Mouse (Mus musculus): ENCODE results near the gene Rhox12. TPM values are rescaled to one million over a fixed set of nuclear protein-coding genes. Genes with fewer than 3 reads are reported as not detected.

Rhox12 gene
- polyA plus RNA-seq (2014; fragmentation: Nextera tagmentation; extraction: Ambion mirVana), result not detected in 2 replicates

GRCm38 (mm10) chrX:38110807-38111206, at the start of gene Rhox12:
Gene Rhox12 (minus strand): TSS chrX:38110907.
- Histone ChIP-seq H3K4me1 (replicated peaks; ENCODE audit: control insufficient read depth, insufficient read depth, low read length) (no peaks in the 10 kb centered on the region), H3K27ac (ENCODE audit: low read depth, low read length) (no peak within 1 kb of the TSS), H3K4me2 (no peak within 1 kb of the TSS), H3K9ac (ENCODE audit: low read depth, low read length) (no peak within 1 kb of the TSS), H3K4me3 (ENCODE audit: low read depth, low read length) (no peak within 1 kb of the TSS), H3K9me3 (ENCODE audit: control insufficient read depth, low read length) (no peaks in the 10 kb centered on the region), H3K27me3 (replicated peaks; ENCODE audit: control insufficient read depth, insufficient read depth, low read length) (no peaks in the 10 kb centered on the region), H3K36me3 (ENCODE audit: control insufficient read depth, insufficient read depth, low read length) (no peaks in the 10 kb centered on the region)
- WGBS, result 69% methylated on average over 4 of the region's 4 CpGs
- no peak for ATAC-seq (replicated peaks; ENCODE audit: low FRiP score)
- DNase-seq (ENCODE audit: low spot score), result no peak

GRCm38 (mm10) chrX:38159097-38159496, 48.4 kb upstream of the Rhox12 start:
- no peak for DNase-seq (ENCODE audit: low spot score)
- no peaks in the 10 kb centered on the region for H3K9me3 ChIP-seq (ENCODE audit: control insufficient read depth, low read length)
- no peak overlapping the region for H3K9ac ChIP-seq (ENCODE audit: low read depth, low read length)
- ATAC-seq (replicated peaks; ENCODE audit: low FRiP score), result no peak
- H3K4me3 ChIP-seq (ENCODE audit: low read depth, low read length), result no peak overlapping the region
- 52% methylated on average over 1 of the region's 1 CpGs for WGBS
- no peaks in the 10 kb centered on the region for H3K4me1 ChIP-seq (replicated peaks; ENCODE audit: control insufficient read depth, insufficient read depth, low read length)
- H3K27ac ChIP-seq (ENCODE audit: low read depth, low read length), result no peak overlapping the region
- H3K27me3 ChIP-seq (replicated peaks; ENCODE audit: control insufficient read depth, insufficient read depth, low read length), result no peaks in the 10 kb centered on the region
- H3K36me3 ChIP-seq (ENCODE audit: control insufficient read depth, insufficient read depth, low read length), result no peaks in the 10 kb centered on the region
- no peak overlapping the region for H3K4me2 ChIP-seq

- no peaks in the 10 kb centered on the region for H3K4me1 ChIP-seq (replicated peaks; ENCODE audit: control insufficient read depth, insufficient read depth, low read length)
- H3K36me3 ChIP-seq (ENCODE audit: control insufficient read depth, insufficient read depth, low read length), result no peaks in the 10 kb centered on the region
- H3K4me2 ChIP-seq, result no peak overlapping the region
- no peak overlapping the region for H3K27ac ChIP-seq (ENCODE audit: low read depth, low read length)
- H3K4me3 ChIP-seq (ENCODE audit: low read depth, low read length), result no peak overlapping the region
- ATAC-seq (replicated peaks; ENCODE audit: low FRiP score) (no peak), DNase-seq (ENCODE audit: low spot score) (no peak)
- 0 out of 2 replicates have a peak, but pooled peaks cover 4% of the 10 kb centered on the region for H3K9me3 ChIP-seq (ENCODE audit: control insufficient read depth, low read length)
- H3K27me3 ChIP-seq (replicated peaks; ENCODE audit: control insufficient read depth, insufficient read depth, low read length), result no peaks in the 10 kb centered on the region
- 81% methylated on average over 34 of the region's 34 CpGs for WGBS
- no peak overlapping the region for H3K9ac ChIP-seq (ENCODE audit: low read depth, low read length)
Measured at GRCm38 (mm10) chrX:38121478-38121877, 10.8 kb upstream of the Rhox12 start.

- Histone ChIP-seq H3K36me3 (ENCODE audit: control insufficient read depth, insufficient read depth, low read length) (no peaks in the 10 kb centered on the region), H3K4me1 (replicated peaks; ENCODE audit: control insufficient read depth, insufficient read depth, low read length) (no peaks in the 10 kb centered on the region), H3K27me3 (replicated peaks; ENCODE audit: control insufficient read depth, insufficient read depth, low read length) (no peaks in the 10 kb centered on the region), H3K9me3 (ENCODE audit: control insufficient read depth, low read length) (0 out of 2 replicates have a peak, but pooled peaks cover 4% of the 10 kb centered on the region), H3K9ac (ENCODE audit: low read depth, low read length) (no peak within 1 kb of the TSS), H3K4me2 (no peak within 1 kb of the TSS), H3K27ac (ENCODE audit: low read depth, low read length) (no peak within 1 kb of the TSS), H3K4me3 (ENCODE audit: low read depth, low read length) (no peak within 1 kb of the TSS)
- WGBS, result 94% methylated on average over 19 of the region's 20 CpGs
- no peak for ATAC-seq (replicated peaks; ENCODE audit: low FRiP score)
- no peak for DNase-seq (ENCODE audit: low spot score)
Measured at GRCm38 (mm10) chrX:38120982-38121381, 10.3 kb upstream of the Rhox12 start, which contains the start of gene Rhox13. Gene Rhox13 (plus strand): TSS chrX:38121219.

- no peak within 1 kb of the TSS for H3K4me3 ChIP-seq (ENCODE audit: low read depth, low read length)
- 79% methylated on average over 9 of the region's 9 CpGs for WGBS
- H3K9ac ChIP-seq (ENCODE audit: low read depth, low read length), result no peak within 1 kb of the TSS
- no peak for DNase-seq (ENCODE audit: low spot score)
- no peaks in the 10 kb centered on the region for H3K27me3 ChIP-seq (replicated peaks; ENCODE audit: control insufficient read depth, insufficient read depth, low read length)
- H3K27ac ChIP-seq (ENCODE audit: low read depth, low read length), result no peak within 1 kb of the TSS
- H3K4me2 ChIP-seq, result no peak within 1 kb of the TSS
- no peaks in the 10 kb centered on the region for H3K4me1 ChIP-seq (replicated peaks; ENCODE audit: control insufficient read depth, insufficient read depth, low read length)
- ATAC-seq (replicated peaks; ENCODE audit: low FRiP score), result no peak
- no peaks in the 10 kb centered on the region for H3K9me3 ChIP-seq (ENCODE audit: control insufficient read depth, low read length)
- no peaks in the 10 kb centered on the region for H3K36me3 ChIP-seq (ENCODE audit: control insufficient read depth, insufficient read depth, low read length)
Measured at GRCm38 (mm10) chrX:38085041-38085440, 25.7 kb downstream of the Rhox12 start, which contains the start of gene Rhox11. Gene Rhox11 (minus strand): TSS chrX:38085141.

GRCm38 (mm10) chrX:38084226-38084625, 26.5 kb downstream of the Rhox12 start:
- Histone ChIP-seq H3K9ac (ENCODE audit: low read depth, low read length) (no peak overlapping the region), H3K4me2 (no peak overlapping the region), H3K27me3 (replicated peaks; ENCODE audit: control insufficient read depth, insufficient read depth, low read length) (no peaks in the 10 kb centered on the region), H3K27ac (ENCODE audit: low read depth, low read length) (no peak overlapping the region), H3K9me3 (ENCODE audit: control insufficient read depth, low read length) (no peaks in the 10 kb centered on the region), H3K4me1 (replicated peaks; ENCODE audit: control insufficient read depth, insufficient read depth, low read length) (no peaks in the 10 kb centered on the region), H3K4me3 (ENCODE audit: low read depth, low read length) (no peak overlapping the region), H3K36me3 (ENCODE audit: control insufficient read depth, insufficient read depth, low read length) (no peaks in the 10 kb centered on the region)
- peak; percentile 45 for DNase-seq (ENCODE audit: low spot score)
- 20% methylated on average over 12 of the region's 12 CpGs for WGBS
- ATAC-seq (replicated peaks; ENCODE audit: low FRiP score), result no peak

- H3K9ac ChIP-seq (ENCODE audit: low read depth, low read length), result no peak within 1 kb of the TSS
- H3K4me2 ChIP-seq, result no peak within 1 kb of the TSS
- WGBS, result 81% methylated on average over 11 of the region's 11 CpGs
- no peaks in the 10 kb centered on the region for H3K9me3 ChIP-seq (ENCODE audit: control insufficient read depth, low read length)
- H3K4me1 ChIP-seq (replicated peaks; ENCODE audit: control insufficient read depth, insufficient read depth, low read length), result no peaks in the 10 kb centered on the region
- no peak within 1 kb of the TSS for H3K4me3 ChIP-seq (ENCODE audit: low read depth, low read length)
- no peak within 1 kb of the TSS for H3K27ac ChIP-seq (ENCODE audit: low read depth, low read length)
- H3K27me3 ChIP-seq (replicated peaks; ENCODE audit: control insufficient read depth, insufficient read depth, low read length), result no peaks in the 10 kb centered on the region
- ATAC-seq (replicated peaks; ENCODE audit: low FRiP score), result no peak
- DNase-seq (ENCODE audit: low spot score), result no peak
- H3K36me3 ChIP-seq (ENCODE audit: control insufficient read depth, insufficient read depth, low read length), result no peaks in the 10 kb centered on the region
Measured at GRCm38 (mm10) chrX:38066175-38066574, 44.5 kb downstream of the Rhox12 start, which contains the start of gene Rhox10. Gene Rhox10 (plus strand): TSS chrX:38066475.

GRCm38 (mm10) chrX:38061544-38061943, 49.2 kb downstream of the Rhox12 start:
- Histone ChIP-seq H3K9me3 (ENCODE audit: control insufficient read depth, low read length) (no peaks in the 10 kb centered on the region), H3K4me1 (replicated peaks; ENCODE audit: control insufficient read depth, insufficient read depth, low read length) (no peaks in the 10 kb centered on the region), H3K36me3 (ENCODE audit: control insufficient read depth, insufficient read depth, low read length) (no peaks in the 10 kb centered on the region), H3K4me3 (ENCODE audit: low read depth, low read length) (no peak overlapping the region), H3K27ac (ENCODE audit: low read depth, low read length) (no peak overlapping the region), H3K27me3 (replicated peaks; ENCODE audit: control insufficient read depth, insufficient read depth, low read length) (no peaks in the 10 kb centered on the region), H3K9ac (ENCODE audit: low read depth, low read length) (no peak overlapping the region), H3K4me2 (no peak overlapping the region)
- DNase-seq (ENCODE audit: low spot score) (no peak), ATAC-seq (replicated peaks; ENCODE audit: low FRiP score) (no peak)
- 0% methylated on average over 1 of the region's 1 CpGs for WGBS
